Mouse (Mus musculus) myocyte (in vitro differentiated cells): ENCODE results near the gene Ebi3. TPM values are rescaled to one million over a fixed set of nuclear protein-coding genes. Genes with fewer than 3 reads are reported as not detected.
A peak's percentile ranks its signal among the peaks of the same experiment; 100 is the strongest.

Experiments used
- H3K27me3 ChIP-seq: one replicate; pipeline ENCODE4 v1.6.1; 2011; ENCODE audit not compliant: control insufficient read depth, insufficient read depth, insufficient read length
- H3K36me3 ChIP-seq: one replicate; pipeline ENCODE4 v1.6.1; 2011; ENCODE audit not compliant: control insufficient read depth, insufficient read depth
- H3K4me2 ChIP-seq: one replicate; pipeline ENCODE4 v1.6.1; 2011; ENCODE audit warnings: low read depth, control low read depth
- H3K4me3 ChIP-seq: one replicate; pipeline ENCODE4 v1.5.1; 2011; ENCODE audit warnings: mild to moderate bottlenecking, control low read depth, moderate library complexity
- H3K79me2 ChIP-seq: one replicate; pipeline ENCODE4 v1.6.1; 2011; ENCODE audit not compliant: control insufficient read depth, insufficient read depth
- H3ac ChIP-seq: one replicate; pipeline ENCODE4 v1.6.1; 2011; ENCODE audit not compliant: control insufficient read depth, insufficient read length
- CEBPB ChIP-seq: IDR thresholded peaks from 2 replicates; pipeline ENCODE4 v1.6.1; 2011; ENCODE audit warnings: mild to moderate bottlenecking, moderate library complexity; ENCODE audit not compliant: poor library complexity, insufficient read depth, severe bottlenecking
- E2F4 ChIP-seq: IDR thresholded peaks from one replicate; pipeline ENCODE4 v1.6.1; 2011; ENCODE audit warnings: mild to moderate bottlenecking, control low read depth, moderate library complexity; ENCODE audit not compliant: insufficient read depth
- MAX ChIP-seq: IDR thresholded peaks from one replicate; pipeline ENCODE4 v1.6.1; 2011; ENCODE audit warnings: low read depth, mild to moderate bottlenecking, control low read depth
- MYOD1 ChIP-seq, 3 experiments: IDR thresholded peaks; one replicate each; pipeline ENCODE4 v1.6.1; 2011; ENCODE audit warnings: control low read depth in 2 of 3, low read depth in 2 of 3, mild to moderate bottlenecking in 2 of 3, moderate library complexity in 1 of 3; ENCODE audit not compliant: insufficient read length in 2 of 3, control insufficient read depth in 1 of 3
- MYOG ChIP-seq, 3 experiments: IDR thresholded peaks; one replicate each; pipeline ENCODE4 v1.6.1; 2011; ENCODE audit warnings: control low read depth in 2 of 3, low read depth in 2 of 3, mild to moderate bottlenecking in 2 of 3; ENCODE audit not compliant: insufficient read length in 2 of 3, control insufficient read depth in 1 of 3, insufficient read depth in 1 of 3
- POLR2A ChIP-seq: IDR thresholded peaks from one replicate; pipeline ENCODE4 v1.6.1; 2011; ENCODE audit warnings: low read depth, mild to moderate bottlenecking, control low read depth, moderate library complexity; ENCODE audit not compliant: insufficient read length
- POLR2AphosphoS2 ChIP-seq: IDR thresholded peaks from one replicate; pipeline ENCODE4 v1.6.1; 2011; ENCODE audit warnings: low read depth, control low read depth; ENCODE audit not compliant: insufficient read length
- REST ChIP-seq: IDR thresholded peaks from one replicate; pipeline ENCODE4 v1.6.1; 2011; ENCODE audit warnings: mild to moderate bottlenecking, control low read depth, moderate library complexity; ENCODE audit not compliant: insufficient read depth, insufficient read length
- SRF ChIP-seq: IDR thresholded peaks from one replicate; pipeline ENCODE4 v1.6.1; 2011; ENCODE audit warnings: low read depth; ENCODE audit not compliant: control insufficient read depth, insufficient read length
- TCF12 ChIP-seq: IDR thresholded peaks from one replicate; pipeline ENCODE4 v1.6.1; 2011; ENCODE audit warnings: mild to moderate bottlenecking, control low read depth; ENCODE audit not compliant: poor library complexity, insufficient read depth, severe bottlenecking
- TCF3 ChIP-seq: IDR thresholded peaks from one replicate; pipeline ENCODE4 v1.6.1; 2011; ENCODE audit warnings: low read depth, control low read depth; ENCODE audit not compliant: insufficient read length
- USF1 ChIP-seq: IDR thresholded peaks from one replicate; pipeline ENCODE4 v1.6.1; 2011; ENCODE audit warnings: low read depth, mild to moderate bottlenecking, control low read depth, moderate library complexity
- polyA plus RNA-seq: library from polyadenylated mRNA; unstranded; fragments of >200 nt; fragmentation: generic; extraction: Trizol; gene quantifications from one replicate; pipeline ENCODE4 v1.2.1, GENCODE M21; 2012; ENCODE audit warnings: missing spikeins

Ebi3 gene
- polyA plus RNA-seq, 1 experiment = not detected

DNA sequence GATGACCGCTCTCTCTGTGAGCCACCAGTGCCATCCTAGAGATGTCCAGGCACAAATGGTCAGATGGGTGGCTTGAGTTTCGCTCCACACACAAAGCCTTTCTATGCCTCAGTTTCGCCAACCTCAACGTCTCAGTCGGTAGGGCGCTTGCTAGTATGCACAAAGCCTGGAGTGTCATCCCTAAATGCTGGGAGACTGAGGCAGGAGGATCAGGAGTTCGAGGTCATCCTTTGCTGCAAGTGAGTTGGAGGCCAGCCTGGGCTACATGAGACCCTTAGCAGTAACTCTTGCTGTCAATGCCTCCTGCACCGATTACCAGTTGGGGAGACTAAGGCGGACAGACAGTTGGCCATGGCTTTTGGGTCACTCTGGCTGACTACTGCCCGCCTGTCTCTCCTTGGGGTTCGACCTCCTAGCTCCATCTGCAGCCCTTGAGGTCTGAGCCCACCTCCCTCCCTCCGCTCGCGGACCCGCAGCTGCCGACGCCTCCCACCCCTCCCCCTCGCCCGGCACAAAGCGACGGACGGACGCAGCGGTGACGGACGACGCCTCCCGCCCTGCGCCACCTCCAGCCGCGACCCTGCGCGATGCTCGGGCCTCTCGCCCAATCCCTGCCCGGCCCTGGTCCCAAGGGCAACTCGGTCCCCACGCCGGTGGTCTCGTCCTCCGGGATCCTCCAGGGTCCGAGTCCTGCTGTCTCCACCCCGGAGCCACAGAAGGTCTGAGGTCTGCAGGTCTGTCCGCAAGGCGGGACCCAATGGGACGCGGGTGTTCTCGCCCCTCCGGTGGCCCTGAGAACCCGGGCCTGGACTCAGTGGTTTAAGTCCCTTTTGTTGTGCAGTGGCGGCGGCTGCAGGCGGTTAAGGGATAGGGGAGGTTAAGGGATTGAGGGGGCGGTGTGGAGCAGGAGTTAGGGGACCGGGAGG is 17.8 kb downstream of the Ebi3 start, which contains the start of gene Shd:
TSS of gene Shd (plus strand) at position 502 of the 926 bp plus-strand sequence.
- Histone ChIP-seq H3K4me2 (no peak within 1 kb of the TSS), H3K79me2 (no peaks in the 10 kb centered on the region), H3K36me3 (peaks cover 5% of the 10 kb centered on the region), H3K27me3 (peaks cover 17% of the 10 kb centered on the region), H3K4me3 (no peak within 1 kb of the TSS), H3ac (no peak within 1 kb of the TSS)
- TF ChIP-seq REST (no peak), POLR2A (peak; percentile 22), POLR2AphosphoS2 (peak; percentile 27)

DNA sequence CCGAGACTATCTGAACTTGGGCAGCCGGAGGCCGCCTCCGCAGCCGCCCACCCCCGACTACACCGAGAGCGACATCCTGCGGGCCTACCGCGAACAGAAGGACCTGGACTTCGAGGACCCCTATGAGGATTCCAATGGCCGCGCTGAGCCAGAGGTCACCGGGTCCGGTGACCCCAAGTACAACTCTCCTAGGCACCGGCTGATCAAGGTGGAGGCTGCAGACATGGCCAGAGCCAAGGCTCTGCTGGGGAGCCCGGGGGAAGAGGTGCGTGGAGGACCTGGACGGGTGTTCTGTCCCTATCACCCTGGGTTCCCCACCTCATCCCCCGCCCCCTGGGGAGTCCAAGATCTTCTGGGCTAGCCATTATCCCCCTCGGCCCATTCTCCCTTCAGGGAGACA is 19.0 kb downstream of the Ebi3 start:
- H3K4me3 ChIP-seq = no peak overlapping the region
- H3K79me2 ChIP-seq = no peaks in the 10 kb centered on the region
- no peak overlapping the region for H3ac ChIP-seq
- H3K36me3 ChIP-seq = peaks cover 5% of the 10 kb centered on the region
- no peak overlapping the region for H3K4me2 ChIP-seq
- H3K27me3 ChIP-seq = peaks cover 17% of the 10 kb centered on the region
- TF ChIP-seq REST = no peak
- TF ChIP-seq POLR2AphosphoS2 = no peak
- TF ChIP-seq CEBPB = no peak
- TF ChIP-seq USF1 = no peak
- no peak for TF ChIP-seq SRF
- TF ChIP-seq MYOD1 (IDR thresholded peaks at IDR 0.05; ENCODE audit: control insufficient read depth in 1 of 3, insufficient read length in 2 of 3, low read depth in 2 of 3) = no peak
- TF ChIP-seq POLR2A = no peak

DNA sequence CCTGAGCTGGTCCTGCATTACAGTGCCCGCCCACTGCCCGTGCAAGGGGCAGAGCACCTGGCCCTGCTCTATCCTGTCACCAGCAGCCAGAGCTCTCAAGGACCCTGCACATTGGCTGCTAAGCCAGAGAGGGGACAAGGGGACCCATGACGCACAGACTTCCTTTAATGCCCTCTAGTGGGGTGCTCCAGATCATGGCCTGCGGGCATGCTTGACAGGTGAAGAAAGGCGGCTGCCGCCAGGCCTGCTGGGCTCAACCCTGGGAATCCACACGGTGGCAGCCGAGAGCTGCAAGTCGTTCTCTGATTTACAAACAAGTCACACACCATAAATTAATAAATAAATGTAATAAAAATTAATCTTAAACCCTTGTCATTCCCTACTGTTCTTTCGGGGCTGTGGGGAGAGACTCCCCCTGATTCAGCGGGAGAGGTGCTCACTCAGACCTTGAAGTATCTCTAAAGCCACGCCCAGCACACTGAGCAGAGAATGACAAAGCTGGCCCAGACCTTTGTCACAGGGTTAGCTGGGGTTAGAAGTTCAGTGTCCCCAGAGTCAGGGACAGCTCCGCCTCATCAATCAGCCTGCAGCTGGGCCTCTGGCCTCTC is 23.9 kb downstream of the Ebi3 start:
- TF ChIP-seq MYOG (IDR thresholded peaks at IDR 0.05; ENCODE audit: control insufficient read depth in 1 of 3, insufficient read depth in 1 of 3, insufficient read length in 2 of 3, low read depth in 2 of 3) = peak in 1 of 3 experiments; percentile 15
- TF ChIP-seq MYOD1 (IDR thresholded peaks at IDR 0.05; ENCODE audit: control insufficient read depth in 1 of 3, insufficient read length in 2 of 3, low read depth in 2 of 3) = peak in 1 of 3 experiments; percentile 23
- TF ChIP-seq POLR2A = no peak
- H3ac ChIP-seq = no peak overlapping the region
- H3K79me2 ChIP-seq = no peaks in the 10 kb centered on the region
- H3K4me3 ChIP-seq = no peak overlapping the region
- H3K4me2 ChIP-seq = peak overlapping the region; percentile 49
- peaks cover under 1% of the 10 kb centered on the region for H3K27me3 ChIP-seq
- no peaks in the 10 kb centered on the region for H3K36me3 ChIP-seq

DNA sequence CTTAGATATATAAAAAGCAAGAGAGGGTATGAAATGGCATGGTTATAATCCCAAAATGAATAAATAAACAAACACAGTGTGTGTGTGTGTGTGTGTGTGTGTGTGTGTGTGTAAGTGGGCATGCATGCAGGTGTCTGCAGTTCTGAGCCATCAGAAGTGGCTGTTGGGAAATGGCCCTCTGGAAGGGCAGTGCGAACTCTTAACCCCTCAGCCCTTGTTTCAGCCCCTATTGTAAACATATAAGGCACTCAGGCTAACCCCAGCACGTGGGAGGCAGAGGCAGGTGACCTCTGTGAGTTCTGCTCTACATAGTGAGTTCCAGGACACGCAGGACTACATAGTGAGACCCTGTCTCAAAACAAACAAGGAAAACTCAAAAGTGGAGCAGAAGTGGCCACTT is 24.9 kb downstream of the Ebi3 start:
- no peak overlapping the region for H3K4me2 ChIP-seq
- no peak overlapping the region for H3ac ChIP-seq
- H3K36me3 ChIP-seq = no peaks in the 10 kb centered on the region
- no peaks in the 10 kb centered on the region for H3K79me2 ChIP-seq
- H3K27me3 ChIP-seq = no peaks in the 10 kb centered on the region
- TF ChIP-seq CEBPB = no peak
- TF ChIP-seq MYOD1 (IDR thresholded peaks at IDR 0.05; ENCODE audit: control insufficient read depth in 1 of 3, insufficient read length in 2 of 3, low read depth in 2 of 3) = no peak
- no peak for TF ChIP-seq USF1
- no peak for TF ChIP-seq TCF12
- TF ChIP-seq MAX = no peak
- TF ChIP-seq TCF3 = no peak
- TF ChIP-seq MYOG (IDR thresholded peaks at IDR 0.05; ENCODE audit: control insufficient read depth in 1 of 3, insufficient read depth in 1 of 3, insufficient read length in 2 of 3, low read depth in 2 of 3) = no peak
- no peak for TF ChIP-seq POLR2AphosphoS2
- no peak for TF ChIP-seq SRF
- H3K4me3 ChIP-seq = no peak overlapping the region

DNA sequence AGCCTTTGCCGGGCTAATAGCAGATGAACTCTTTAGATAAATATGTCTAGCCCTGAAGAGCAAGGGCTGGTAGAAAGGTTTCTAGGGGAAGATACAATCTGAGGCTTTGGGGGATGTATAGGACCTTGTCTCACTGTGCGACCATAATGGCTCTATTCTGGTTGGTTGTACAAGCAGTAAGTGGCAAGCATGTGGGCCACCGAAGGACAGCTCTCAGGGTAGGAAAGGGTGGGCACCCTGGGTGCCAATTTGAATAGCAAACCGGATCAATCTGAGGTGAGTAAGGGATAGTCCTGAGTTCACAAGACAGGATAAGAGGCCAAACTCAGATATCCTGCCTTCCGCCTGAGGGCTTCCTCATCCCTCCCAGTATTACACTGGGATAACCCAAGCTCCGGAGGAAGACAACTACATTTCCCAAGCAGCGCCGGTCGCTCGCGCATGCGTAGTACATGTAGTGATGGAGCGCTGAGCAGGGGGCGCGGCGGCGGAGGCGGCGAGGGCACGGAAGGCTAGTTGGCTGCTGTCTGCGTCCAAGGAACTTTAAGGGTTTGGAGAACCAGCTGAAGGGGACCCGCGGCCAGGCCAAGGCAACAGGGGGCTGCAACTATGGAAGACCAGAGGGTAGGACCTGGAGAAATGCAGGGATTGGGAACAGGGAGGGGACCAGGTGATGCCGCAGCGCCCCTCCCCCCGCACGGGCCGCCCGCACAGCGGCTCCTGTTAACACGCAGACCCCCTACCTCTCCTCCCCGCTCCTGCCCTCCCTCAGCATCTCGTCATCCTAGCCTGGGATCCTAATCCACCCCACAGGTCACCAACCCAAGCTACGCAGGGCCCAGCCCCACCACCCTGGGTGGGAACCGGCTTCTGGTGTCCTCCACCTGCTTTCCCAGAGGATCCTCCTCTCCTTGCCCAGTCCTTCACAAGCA is 33.9 kb downstream of the Ebi3 start, which contains the start of gene Fsd1:
TSS of gene Fsd1 (plus strand) at position 480 of the 932 bp plus-strand sequence.
- no peaks in the 10 kb centered on the region for H3K79me2 ChIP-seq
- H3K4me3 ChIP-seq = no peak within 1 kb of the TSS
- no peak within 1 kb of the TSS for H3K4me2 ChIP-seq
- no peaks in the 10 kb centered on the region for H3K36me3 ChIP-seq
- H3ac ChIP-seq = no peak within 1 kb of the TSS
- TF ChIP-seq MAX (no peak), TCF12 (no peak), MYOG (IDR thresholded peaks at IDR 0.05; ENCODE audit: control insufficient read depth in 1 of 3, insufficient read depth in 1 of 3, insufficient read length in 2 of 3, low read depth in 2 of 3) (no peak), REST (no peak), E2F4 (no peak), SRF (no peak), CEBPB (no peak), POLR2A (no peak), MYOD1 (IDR thresholded peaks at IDR 0.05; ENCODE audit: control insufficient read depth in 1 of 3, insufficient read length in 2 of 3, low read depth in 2 of 3) (no peak), USF1 (no peak), POLR2AphosphoS2 (no peak), TCF3 (no peak)
- H3K27me3 ChIP-seq = peaks cover 40% of the 10 kb centered on the region
